Mouse (Mus musculus) lung, postnatal 0 days (tissue): Measurements from ENCODE around the gene Nup133. TPM values are rescaled to one million over a fixed set of nuclear protein-coding genes. Genes with fewer than 3 reads are reported as not detected.

Experiments used
- ATAC-seq: fragments of 200-750 bp; cut with Nextera tagmentation; 2 replicates; pipeline ENCODE4 v1.8.0; 2017; ENCODE audit warnings: moderate library complexity
- DNase-seq: peaks from one replicate; pipeline ENCODE4 v3.0.0-alpha.2; 2016; ENCODE audit warnings: low spot score
- H3K27ac ChIP-seq: fragments of 300-500 bp; sonication (generic); 2 replicates; pipeline ENCODE4 v1.5.1; 2014; ENCODE audit warnings: antibody characterized with exemption, mild to moderate bottlenecking, low read length, mixed read lengths
- H3K27me3 ChIP-seq: fragments of 300-500 bp; sonication (generic); replicated peaks from 2 replicates; pipeline ENCODE4 v1.6.1; 2014; ENCODE audit warnings: low read length, mixed read lengths; ENCODE audit not compliant: insufficient read depth
- H3K36me3 ChIP-seq: fragments of 300-500 bp; sonication (generic); 2 replicates; pipeline ENCODE4 v1.6.1; 2014; ENCODE audit warnings: low read length, mixed read lengths; ENCODE audit not compliant: insufficient read depth
- H3K4me1 ChIP-seq: fragments of 300-500 bp; sonication (generic); 2 replicates; pipeline ENCODE4 v1.6.1; 2014; ENCODE audit warnings: antibody characterized with exemption, low read depth, low read length, mixed read lengths; ENCODE audit not compliant: insufficient read depth
- H3K4me2 ChIP-seq: fragments of 300-500 bp; sonication (generic); replicated peaks from 2 replicates; pipeline ENCODE4 v1.6.1; 2014; ENCODE audit warnings: low read depth, mild to moderate bottlenecking, low read length, moderate library complexity, mixed read lengths
- H3K4me3 ChIP-seq: fragments of 300-500 bp; sonication (generic); 2 replicates; pipeline ENCODE4 v1.5.1; 2014; ENCODE audit warnings: low read depth, low read length
- H3K9ac ChIP-seq: fragments of 300-500 bp; sonication (generic); replicated peaks from 2 replicates; pipeline ENCODE4 v1.6.1; 2014; ENCODE audit warnings: low read depth, mild to moderate bottlenecking
- H3K9me3 ChIP-seq: fragments of 300-500 bp; sonication (generic); 2 replicates; pipeline ENCODE4 v1.6.1; 2016; ENCODE audit warnings: low read length, mixed read lengths
- CTCF ChIP-seq: IDR thresholded peaks from 2 replicates; pipeline ENCODE4 v1.5.1; 2016; ENCODE audit warnings: antibody characterized with exemption, mild to moderate bottlenecking
- EP300 ChIP-seq: IDR thresholded peaks from 2 replicates; pipeline ENCODE4 v1.6.1; 2016; ENCODE audit warnings: antibody characterized with exemption, mild to moderate bottlenecking, control low read depth
- WGBS: fragments of 180-500 bp; shearing (Covaris S2); extraction: QIAGEN DNeasy Blood & Tissue Kit; methylation state at CpG from one replicate; pipeline ENCODE4 v1.1.7; 2014; 5-methylcytosine and 5-hydroxymethylcytosine counted together
- polyA plus RNA-seq: library from polyadenylated mRNA; unstranded; fragments of >200 nt; fragmentation: Nextera tagmentation; extraction: Ambion mirVana; gene quantifications from 2 replicates; pipeline ENCODE4 v1.2.1, GENCODE M21; 2015

Gene Nup133
- polyA plus RNA-seq, 1 experiment from 2014 or later = 10.8 TPM

DNA sequence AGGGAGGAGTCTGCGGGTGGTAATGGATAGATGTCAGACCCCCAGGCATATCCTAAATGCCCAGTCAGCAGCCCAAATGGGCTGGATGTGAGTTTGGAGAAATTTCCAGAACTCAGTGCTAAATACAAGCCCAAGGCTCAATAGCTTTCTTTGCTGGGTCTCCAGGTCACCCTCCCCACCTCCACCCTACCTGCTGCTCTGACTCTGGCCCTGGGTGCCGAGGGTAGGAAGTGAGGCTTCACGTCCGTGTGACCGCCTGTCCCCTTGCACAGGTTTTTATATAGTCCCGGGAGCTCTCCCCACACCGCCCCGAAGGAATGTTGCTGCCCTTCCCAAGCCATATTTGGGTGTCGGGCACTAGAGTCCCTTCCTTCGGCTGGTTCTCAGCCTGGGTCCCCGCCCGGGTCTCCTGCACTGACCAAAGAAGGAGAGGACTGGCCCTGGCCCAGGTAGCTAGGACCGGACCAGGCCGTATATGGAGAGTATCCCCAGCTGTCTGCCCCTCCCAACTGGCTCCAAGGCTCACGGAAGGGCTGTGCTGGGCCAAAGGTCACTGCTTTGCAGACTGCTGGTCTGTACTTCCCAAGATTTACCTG is 54.5 kb downstream of the Nup133 start, which contains the start of gene Acta1:
Acta1 (minus strand) TSS at position 250 of the 596 bp plus-strand sequence.
- DNase-seq (no peak), ATAC-seq (no peak)
- no peaks in the 10 kb centered on the region for H3K4me1 ChIP-seq
- H3K27ac ChIP-seq = no peak within 1 kb of the TSS
- H3K9me3 ChIP-seq = no peaks in the 10 kb centered on the region
- WGBS = 15% methylated on average over 15 of the region's 15 CpGs
- no peak for TF ChIP-seq EP300
- TF ChIP-seq CTCF = no peak
- no peak within 1 kb of the TSS for H3K4me2 ChIP-seq
- no peaks in the 10 kb centered on the region for H3K36me3 ChIP-seq
- H3K27me3 ChIP-seq = peaks cover 42% of the 10 kb centered on the region
- no peak within 1 kb of the TSS for H3K9ac ChIP-seq
- no peak within 1 kb of the TSS for H3K4me3 ChIP-seq

DNA sequence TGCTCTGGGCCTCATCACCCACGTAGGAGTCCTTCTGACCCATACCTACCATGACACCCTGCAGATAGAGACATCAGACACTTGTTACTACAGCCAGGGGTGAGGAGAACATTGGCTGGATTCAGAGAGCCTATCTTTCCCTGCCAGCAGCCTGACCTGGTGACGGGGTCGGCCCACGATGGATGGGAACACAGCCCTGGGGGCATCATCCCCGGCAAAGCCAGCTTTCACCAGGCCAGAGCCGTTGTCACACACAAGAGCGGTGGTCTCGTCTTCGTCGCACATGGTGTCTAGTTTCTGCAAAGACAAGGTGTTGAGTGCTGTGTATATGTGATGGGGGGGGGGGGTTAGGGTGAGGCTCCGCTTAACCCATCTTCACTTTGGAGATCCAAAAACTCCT is 55.7 kb downstream of the Nup133 start:
- DNase-seq = no peak
- H3K36me3 ChIP-seq = no peaks in the 10 kb centered on the region
- H3K4me2 ChIP-seq = no peak overlapping the region
- H3K9me3 ChIP-seq = no peaks in the 10 kb centered on the region
- TF ChIP-seq CTCF (no peak), EP300 (no peak)
- no peak for ATAC-seq
- H3K4me1 ChIP-seq = no peaks in the 10 kb centered on the region
- WGBS = 68% methylated on average over 11 of the region's 11 CpGs
- no peak overlapping the region for H3K4me3 ChIP-seq
- peaks cover 42% of the 10 kb centered on the region for H3K27me3 ChIP-seq
- H3K27ac ChIP-seq = no peak overlapping the region
- no peak overlapping the region for H3K9ac ChIP-seq

DNA sequence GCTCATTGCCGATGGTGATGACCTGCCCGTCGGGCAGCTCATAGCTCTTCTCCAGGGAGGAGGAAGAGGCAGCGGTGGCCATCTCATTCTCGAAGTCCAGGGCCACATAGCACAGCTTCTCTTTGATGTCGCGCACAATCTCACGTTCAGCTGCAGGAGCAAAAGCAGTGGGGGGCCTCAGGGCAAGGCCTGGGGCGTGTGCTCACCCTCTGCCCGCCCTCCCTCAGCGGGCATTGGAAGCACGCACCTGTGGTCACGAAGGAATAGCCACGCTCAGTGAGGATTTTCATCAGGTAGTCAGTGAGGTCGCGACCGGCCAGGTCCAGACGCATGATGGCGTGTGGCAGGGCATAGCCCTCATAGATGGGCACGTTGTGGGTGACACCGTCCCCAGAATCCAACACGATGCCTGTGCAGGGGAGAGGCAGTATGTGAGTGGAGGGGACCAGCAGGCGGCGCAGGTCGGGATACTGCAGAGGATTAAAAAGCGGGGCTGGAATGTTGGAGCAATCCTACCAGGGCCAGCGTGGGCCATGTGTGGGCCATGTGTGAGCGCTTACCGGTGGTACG is 56.4 kb downstream of the Nup133 start:
- 15% methylated on average over 30 of the region's 30 CpGs for WGBS
- Histone ChIP-seq H3K36me3 (no peaks in the 10 kb centered on the region), H3K9me3 (no peaks in the 10 kb centered on the region)

DNA sequence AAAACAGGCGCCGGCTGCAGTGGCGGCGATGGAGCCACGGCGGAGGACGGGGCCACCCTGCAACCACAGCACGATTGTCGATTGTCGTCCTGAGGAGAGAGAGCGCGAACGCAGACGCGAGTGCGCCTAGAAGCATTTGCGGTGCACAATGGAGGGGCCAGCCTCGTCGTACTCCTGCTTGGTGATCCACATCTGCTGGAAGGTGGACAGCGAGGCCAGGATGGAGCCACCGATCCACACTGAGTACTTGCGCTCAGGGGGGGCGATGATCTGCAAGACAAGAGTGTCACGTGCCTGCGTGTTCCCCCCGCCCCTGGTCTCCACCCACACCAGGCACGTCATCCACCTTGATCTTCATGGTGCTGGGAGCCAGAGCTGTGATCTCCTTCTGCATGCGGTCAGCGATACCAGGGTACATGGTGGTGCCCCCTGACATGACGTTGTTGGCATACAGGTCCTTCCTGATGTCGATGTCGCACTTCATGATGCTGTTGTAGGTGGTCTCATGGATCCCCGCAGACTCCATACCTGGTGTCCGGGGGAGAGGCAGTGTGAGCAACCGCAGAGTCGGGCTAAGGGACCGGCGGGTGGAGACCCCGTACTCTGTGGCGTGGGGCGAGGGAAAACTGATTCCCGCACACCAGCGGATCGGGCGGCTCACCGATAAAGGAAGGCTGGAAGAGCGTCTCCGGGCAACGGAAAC is 57.0 kb downstream of the Nup133 start:
- Histone ChIP-seq H3K27ac (no peak overlapping the region), H3K4me1 (no peaks in the 10 kb centered on the region), H3K9ac (no peak overlapping the region), H3K4me2 (no peak overlapping the region), H3K9me3 (no peaks in the 10 kb centered on the region), H3K27me3 (peaks cover 42% of the 10 kb centered on the region), H3K4me3 (no peak overlapping the region), H3K36me3 (no peaks in the 10 kb centered on the region)
- DNase-seq (no peak), ATAC-seq (no peak)
- TF ChIP-seq EP300 (no peak), CTCF (no peak)
- WGBS = 2% methylated on average over 48 of the region's 49 CpGs

More for the DNA sequence above, 56.4 kb downstream of the Nup133 start:
- H3K27me3 ChIP-seq = peaks cover 42% of the 10 kb centered on the region
- no peak overlapping the region for H3K27ac ChIP-seq
- no peaks in the 10 kb centered on the region for H3K4me1 ChIP-seq
- H3K4me3 ChIP-seq = no peak overlapping the region
- DNase-seq = no peak
- H3K4me2 ChIP-seq = no peak overlapping the region
- H3K9ac ChIP-seq = no peak overlapping the region
- no peak for TF ChIP-seq EP300
- ATAC-seq = no peak

DNA sequence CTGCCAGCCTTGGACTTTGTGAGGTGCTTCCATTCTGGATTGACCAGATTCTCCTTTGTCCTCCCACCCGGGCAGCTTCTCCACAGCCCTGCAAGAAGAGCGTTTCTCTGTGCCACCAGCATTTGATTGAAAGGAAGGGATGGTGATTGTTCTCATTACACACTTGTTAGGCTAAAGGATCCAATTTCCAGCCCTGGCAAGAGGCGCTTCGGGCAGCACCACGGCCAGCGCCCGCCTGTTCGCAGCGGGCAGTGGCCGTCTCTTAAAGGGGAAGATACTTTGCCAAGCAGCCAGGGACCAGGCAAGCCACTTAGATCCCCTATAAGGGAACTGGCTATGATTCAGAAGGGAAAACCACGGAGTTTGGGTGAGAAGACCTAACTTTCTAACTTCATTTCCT is 57.8 kb downstream of the Nup133 start:
- DNase-seq = peak; percentile 64
- no peak overlapping the region for H3K4me2 ChIP-seq
- TF ChIP-seq CTCF = no peak
- TF ChIP-seq EP300 = no peak
- no peaks in the 10 kb centered on the region for H3K36me3 ChIP-seq
- no peak overlapping the region for H3K27ac ChIP-seq
- H3K4me3 ChIP-seq = no peak overlapping the region
- no peaks in the 10 kb centered on the region for H3K4me1 ChIP-seq
- WGBS = 2% methylated on average over 11 of the region's 11 CpGs
- H3K9ac ChIP-seq = no peak overlapping the region
- no peaks in the 10 kb centered on the region for H3K9me3 ChIP-seq
- no peak for ATAC-seq
- H3K27me3 ChIP-seq = peaks cover 42% of the 10 kb centered on the region

DNA sequence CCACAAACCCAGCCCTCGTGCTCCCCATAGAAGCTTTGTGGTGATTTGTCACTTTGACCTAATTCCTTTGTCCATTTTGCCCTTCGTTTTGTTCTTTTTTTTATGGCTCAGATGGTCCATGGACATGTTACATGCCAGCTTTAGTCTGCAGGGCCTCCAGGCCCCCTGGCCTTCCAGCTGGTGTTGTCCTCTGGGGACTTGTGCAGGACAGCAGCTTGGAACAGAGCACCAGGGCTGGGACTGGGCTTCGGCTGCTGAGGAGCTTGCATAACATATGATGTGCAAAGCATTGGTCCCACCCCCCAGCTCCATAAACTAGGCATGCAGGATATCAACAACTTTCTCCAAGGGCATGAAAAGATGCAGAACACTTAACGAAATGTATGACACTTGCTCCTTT is 59.3 kb downstream of the Nup133 start:
- Histone ChIP-seq H3K4me3 (no peak overlapping the region), H3K27me3 (peaks cover 34% of the 10 kb centered on the region), H3K4me1 (no peaks in the 10 kb centered on the region), H3K36me3 (no peaks in the 10 kb centered on the region), H3K4me2 (no peak overlapping the region), H3K27ac (no peak overlapping the region), H3K9ac (no peak overlapping the region), H3K9me3 (no peaks in the 10 kb centered on the region)
- WGBS = 55% methylated on average over 4 of the region's 4 CpGs
- TF ChIP-seq CTCF (no peak), EP300 (no peak)
- ATAC-seq = no peak
- DNase-seq = no peak
